Mouse (Mus musculus): ENCODE data around the gene Cabin1. TPM values are rescaled to one million over a fixed set of nuclear protein-coding genes. Genes with fewer than 3 reads are reported as not detected.

Gene Cabin1
- polyA plus RNA-seq, 1 experiment from 2014 or later: 36.8 TPM

DNA sequence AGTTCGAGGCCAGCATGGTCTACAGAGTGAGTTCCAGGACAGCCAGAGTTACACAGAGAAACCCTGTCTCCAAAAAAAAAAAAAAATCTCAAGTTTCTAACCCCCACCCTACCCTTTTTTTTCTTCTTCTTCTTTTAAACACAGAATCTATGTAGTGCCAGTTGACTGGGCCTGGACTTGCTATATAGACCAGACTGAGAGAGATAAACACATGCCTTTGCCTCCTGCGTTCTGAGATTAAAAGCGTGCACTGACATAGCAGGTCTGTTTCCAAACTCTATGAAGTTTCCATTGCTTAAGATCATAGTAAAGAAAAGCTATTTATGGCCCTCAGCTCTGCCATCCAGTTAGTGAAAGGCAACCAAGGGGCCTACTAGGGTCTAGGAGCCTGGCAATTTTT, 1.7 kb downstream of the Cabin1 start:
- H3K4me1 ChIP-seq: peaks cover 15% of the 10 kb centered on the region
- H3K9me3 ChIP-seq: no peaks in the 10 kb centered on the region
- H3K4me3 ChIP-seq: no peak overlapping the region
- peak overlapping the region; percentile 20; the same call in 1 of the 2 replicates for H3K4me2 ChIP-seq (replicated peaks)
- 95% methylated on average over 3 of the region's 3 CpGs for WGBS
- ATAC-seq (replicated peaks): no peak
- H3K36me3 ChIP-seq: peaks cover 9% of the 10 kb centered on the region
- no peak overlapping the region for H3K27ac ChIP-seq (replicated peaks)
- no peak overlapping the region for H3K9ac ChIP-seq (replicated peaks)
- H3K27me3 ChIP-seq: no peaks in the 10 kb centered on the region

DNA sequence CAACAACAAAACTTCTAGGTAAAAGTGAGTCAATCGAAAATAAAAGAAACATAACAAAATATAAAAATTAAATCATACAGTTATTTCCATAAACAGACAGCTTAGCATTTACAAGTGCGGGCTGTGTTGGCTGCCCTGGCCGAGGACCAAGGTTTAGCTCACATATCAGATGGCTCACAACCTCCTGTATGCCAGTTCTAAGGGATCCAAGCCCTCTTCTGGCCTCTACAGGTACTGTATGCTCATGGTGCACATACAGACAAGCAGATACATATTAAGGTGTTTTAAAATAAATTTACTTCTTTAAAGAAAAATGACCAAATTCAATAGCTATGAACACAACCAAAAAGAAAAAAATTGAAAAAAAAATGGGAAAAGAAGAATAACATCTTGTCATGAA, 3.8 kb downstream of the Cabin1 start:
- Histone ChIP-seq H3K27me3 (no peaks in the 10 kb centered on the region), H3K9me3 (no peaks in the 10 kb centered on the region), H3K4me2 (replicated peaks) (no peak overlapping the region), H3K4me1 (peaks cover 15% of the 10 kb centered on the region), H3K36me3 (peaks cover 11% of the 10 kb centered on the region), H3K9ac (replicated peaks) (no peak overlapping the region), H3K4me3 (no peak overlapping the region), H3K27ac (replicated peaks) (no peak overlapping the region)
- no peak for ATAC-seq (replicated peaks)
- WGBS: 97% methylated on average over 3 of the region's 3 CpGs

DNA sequence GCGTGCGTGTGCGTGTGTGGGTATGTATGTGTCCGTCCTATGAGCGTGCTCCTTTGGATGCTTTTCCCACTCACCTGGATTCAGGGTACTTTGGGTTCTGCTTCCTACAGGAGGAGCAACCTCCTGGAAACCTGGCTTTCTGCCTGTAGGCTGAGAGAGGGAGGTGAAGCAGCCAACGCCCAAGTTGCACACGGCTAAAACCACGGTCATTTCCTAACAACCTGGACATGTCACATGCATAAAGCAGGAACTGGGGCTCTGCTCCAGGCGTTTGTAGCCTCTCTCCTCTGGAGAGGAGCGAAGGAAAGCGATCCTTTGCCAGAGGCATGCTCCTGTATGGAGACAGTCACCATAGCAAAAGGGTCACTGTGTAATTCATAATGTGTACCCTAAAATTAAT, 7.4 kb downstream of the Cabin1 start:
- H3K9ac ChIP-seq (replicated peaks): no peak overlapping the region
- no peaks in the 10 kb centered on the region for H3K27me3 ChIP-seq
- no peak overlapping the region for H3K27ac ChIP-seq (replicated peaks)
- ATAC-seq (replicated peaks): no peak
- 95% methylated on average over 11 of the region's 11 CpGs for WGBS
- peaks cover 42% of the 10 kb centered on the region for H3K36me3 ChIP-seq
- no peak overlapping the region for H3K4me3 ChIP-seq
- no peaks in the 10 kb centered on the region for H3K9me3 ChIP-seq
- H3K4me2 ChIP-seq (replicated peaks): no peak overlapping the region
- H3K4me1 ChIP-seq: no peaks in the 10 kb centered on the region; the same call in 1 of the 2 replicates

DNA sequence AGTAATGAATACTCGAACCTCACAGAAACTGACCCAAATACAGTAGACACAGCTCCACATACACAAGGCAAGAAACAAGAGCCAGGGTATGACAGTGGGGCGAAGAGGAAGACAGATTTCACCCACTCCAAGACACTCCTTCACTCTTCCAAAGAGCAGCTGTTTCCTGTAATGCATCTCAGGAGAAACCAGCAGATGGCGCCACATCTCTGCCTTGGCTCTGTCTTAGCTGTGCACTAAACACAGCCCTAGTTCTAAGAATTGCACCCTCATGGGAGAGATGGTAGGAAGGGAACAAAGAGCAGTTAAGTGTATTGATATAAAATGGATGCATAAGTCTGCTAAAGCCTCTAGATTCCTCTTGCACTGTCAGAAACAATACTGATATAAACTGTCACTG, 20.1 kb downstream of the Cabin1 start:
- no peak overlapping the region for H3K4me2 ChIP-seq (replicated peaks)
- H3K4me3 ChIP-seq: no peak overlapping the region
- whole genome bisulfite sequencing: 42% methylated on average over 3 of the region's 3 CpGs
- no peak overlapping the region for H3K9ac ChIP-seq (replicated peaks)
- peak overlapping the region; percentile 72 for H3K27ac ChIP-seq (replicated peaks)
- ATAC-seq (replicated peaks): peak; percentile 92
- peaks cover 72% of the 10 kb centered on the region for H3K36me3 ChIP-seq
- H3K9me3 ChIP-seq: no peaks in the 10 kb centered on the region
- peaks cover 8% of the 10 kb centered on the region; the same call in 1 of the 2 replicates for H3K4me1 ChIP-seq
- H3K27me3 ChIP-seq: no peaks in the 10 kb centered on the region

DNA sequence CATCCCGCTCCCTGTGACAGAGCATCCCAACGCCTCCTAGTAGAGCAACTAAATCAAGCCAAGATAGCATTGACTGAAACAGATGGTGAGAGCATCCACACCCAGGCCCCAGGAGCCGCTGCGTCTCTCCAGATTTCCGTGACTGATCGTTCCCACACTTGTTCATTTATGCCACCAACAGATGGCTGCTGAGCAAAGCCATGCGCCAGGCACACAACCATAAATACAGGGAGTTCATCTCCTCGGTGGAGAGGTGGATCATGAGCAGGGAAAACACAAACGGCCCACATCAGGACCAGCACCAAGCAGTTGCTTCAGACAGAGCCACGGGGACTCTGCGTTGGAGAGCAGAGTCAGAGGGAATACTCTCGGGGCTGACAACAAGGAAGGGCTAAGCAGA, 20.8 kb downstream of the Cabin1 start:
- Histone ChIP-seq H3K9ac (replicated peaks) (no peak overlapping the region), H3K27ac (replicated peaks) (peak overlapping the region; percentile 72), H3K4me1 (peaks cover 8% of the 10 kb centered on the region; the same call in 1 of the 2 replicates), H3K4me2 (replicated peaks) (no peak overlapping the region), H3K36me3 (peaks cover 74% of the 10 kb centered on the region), H3K27me3 (no peaks in the 10 kb centered on the region), H3K9me3 (no peaks in the 10 kb centered on the region), H3K4me3 (no peak overlapping the region)
- 73% methylated on average over 12 of the region's 12 CpGs for WGBS
- peak; percentile 51 for ATAC-seq (replicated peaks)

DNA sequence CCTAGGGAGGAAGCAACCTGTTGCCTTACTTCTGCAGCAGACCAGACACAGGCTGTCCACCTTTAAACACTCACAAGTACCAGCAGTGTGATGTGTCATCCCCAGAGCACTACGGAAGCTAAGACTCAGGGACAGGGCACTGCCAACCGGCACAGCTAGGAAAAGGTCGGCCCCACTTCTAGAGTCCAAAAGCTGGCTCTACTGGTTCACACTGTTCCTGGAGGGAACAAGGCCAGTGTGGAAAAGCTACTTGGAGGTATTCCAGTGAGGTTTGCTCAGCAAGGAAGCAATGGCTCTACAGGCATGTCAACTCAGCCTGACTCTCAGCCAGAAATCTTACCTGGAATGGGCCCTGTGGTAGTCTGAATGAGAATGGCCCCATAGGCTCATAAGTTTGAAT, 23.3 kb downstream of the Cabin1 start:
- peaks cover 8% of the 10 kb centered on the region; the same call in 1 of the 2 replicates for H3K4me1 ChIP-seq
- no peak overlapping the region for H3K4me2 ChIP-seq (replicated peaks)
- ATAC-seq (replicated peaks): no peak
- no peaks in the 10 kb centered on the region for H3K27me3 ChIP-seq
- no peak overlapping the region for H3K4me3 ChIP-seq
- no peak overlapping the region for H3K9ac ChIP-seq (replicated peaks)
- peaks cover 65% of the 10 kb centered on the region for H3K36me3 ChIP-seq
- H3K9me3 ChIP-seq: no peaks in the 10 kb centered on the region
- WGBS: 96% methylated on average over 3 of the region's 3 CpGs
- H3K27ac ChIP-seq (replicated peaks): no peak overlapping the region

DNA sequence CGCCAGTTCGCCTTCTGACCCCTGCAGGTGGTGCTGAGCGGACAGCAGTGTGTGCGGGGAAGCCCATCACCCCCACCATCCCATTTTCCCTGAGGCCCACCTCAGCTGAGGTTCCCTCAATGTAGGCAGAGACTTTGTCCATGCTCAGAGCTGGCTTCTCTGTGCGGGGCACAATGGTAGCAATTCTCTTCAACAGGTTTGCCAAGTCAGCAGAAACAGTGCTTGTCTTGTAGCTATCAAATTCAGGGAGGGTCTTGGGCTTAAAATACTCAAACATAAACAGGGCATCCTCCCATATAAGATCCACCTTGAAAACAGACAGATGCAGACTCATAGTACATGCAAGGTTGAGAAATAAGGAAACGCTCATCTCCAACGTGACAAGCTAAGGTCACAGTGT, 38.7 kb downstream of the Cabin1 start:
- Histone ChIP-seq H3K27ac (replicated peaks) (no peak overlapping the region), H3K9ac (replicated peaks) (no peak overlapping the region), H3K27me3 (no peaks in the 10 kb centered on the region), H3K4me2 (replicated peaks) (no peak overlapping the region), H3K36me3 (peaks cover 81% of the 10 kb centered on the region), H3K4me3 (no peak overlapping the region), H3K9me3 (no peaks in the 10 kb centered on the region), H3K4me1 (no peaks in the 10 kb centered on the region)
- ATAC-seq (replicated peaks): no peak
- WGBS: 95% methylated on average over 7 of the region's 7 CpGs

DNA sequence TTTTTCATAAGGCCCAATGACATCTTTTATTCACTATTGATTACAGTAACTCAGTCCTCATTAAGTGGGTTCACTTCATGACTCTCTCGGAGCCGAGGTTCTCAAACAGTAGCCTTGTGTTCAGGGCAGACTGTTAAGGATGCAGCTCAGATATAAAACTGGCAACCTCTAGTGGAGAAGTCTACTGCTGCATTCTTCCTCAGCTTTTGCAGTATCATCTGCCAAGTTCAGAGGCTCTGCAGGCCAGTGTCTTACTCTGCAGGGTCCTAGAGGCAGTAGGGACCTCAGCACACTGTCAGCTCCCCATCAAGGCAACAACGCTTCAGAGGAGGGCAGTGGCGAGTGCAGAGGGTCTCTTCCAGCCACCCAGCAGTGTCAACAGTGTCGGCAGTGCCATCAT, 43.9 kb downstream of the Cabin1 start:
- Histone ChIP-seq H3K27ac (replicated peaks) (no peak overlapping the region), H3K4me3 (no peak overlapping the region), H3K27me3 (no peaks in the 10 kb centered on the region), H3K9me3 (no peaks in the 10 kb centered on the region), H3K4me1 (no peaks in the 10 kb centered on the region), H3K4me2 (replicated peaks) (no peak overlapping the region), H3K9ac (replicated peaks) (no peak overlapping the region), H3K36me3 (peaks cover 77% of the 10 kb centered on the region)
- WGBS: 89% methylated on average over 5 of the region's 5 CpGs
- no peak for ATAC-seq (replicated peaks)

DNA sequence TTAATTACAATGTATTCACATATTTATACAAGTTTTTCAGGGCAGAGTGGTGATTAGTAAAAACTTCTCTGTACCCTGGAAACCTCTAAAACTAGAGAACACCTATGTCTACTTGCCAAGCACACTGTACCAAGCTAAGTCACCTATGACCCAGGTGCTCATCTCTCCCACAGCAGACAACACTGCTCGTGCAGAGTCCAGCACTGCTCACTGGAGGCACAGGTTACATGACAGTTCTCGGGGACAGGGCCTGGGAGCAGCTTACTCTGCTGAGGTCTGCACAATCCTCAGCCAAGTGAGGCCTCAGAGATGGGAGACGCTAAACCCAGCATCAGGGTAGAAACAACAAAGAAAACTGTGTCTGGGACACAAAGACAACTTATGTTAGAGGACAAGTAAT, 49.3 kb downstream of the Cabin1 start:
- Histone ChIP-seq H3K36me3 (peaks cover 55% of the 10 kb centered on the region), H3K27ac (replicated peaks) (no peak overlapping the region), H3K9ac (replicated peaks) (no peak overlapping the region), H3K4me1 (no peaks in the 10 kb centered on the region), H3K9me3 (no peaks in the 10 kb centered on the region), H3K4me3 (no peak overlapping the region), H3K4me2 (replicated peaks) (no peak overlapping the region), H3K27me3 (no peaks in the 10 kb centered on the region)
- no peak for ATAC-seq (replicated peaks)
- WGBS: 79% methylated on average over 3 of the region's 3 CpGs

DNA sequence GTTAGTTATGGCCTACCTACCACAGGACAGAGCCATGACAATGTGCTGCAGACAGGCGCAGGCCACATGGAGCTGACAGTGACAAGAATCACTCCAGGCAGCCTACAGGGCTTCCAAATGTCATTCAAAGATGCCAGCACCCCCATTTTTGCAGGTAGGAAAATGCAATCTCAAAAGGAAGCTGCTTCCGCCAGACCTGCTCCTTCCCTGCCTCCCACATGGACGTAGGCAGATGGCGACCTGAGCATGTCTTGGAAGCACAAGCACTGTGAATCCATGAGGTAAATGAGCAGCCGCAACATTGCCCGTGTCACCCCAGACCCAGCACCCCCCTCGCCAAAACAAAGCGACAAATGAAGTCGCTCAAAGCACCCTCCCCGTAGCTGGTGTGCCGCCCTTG, 51.1 kb downstream of the Cabin1 start:
- ATAC-seq (replicated peaks): no peak
- Histone ChIP-seq H3K4me3 (no peak overlapping the region), H3K36me3 (peaks cover 46% of the 10 kb centered on the region), H3K4me1 (no peaks in the 10 kb centered on the region), H3K9ac (replicated peaks) (no peak overlapping the region), H3K4me2 (replicated peaks) (no peak overlapping the region), H3K27me3 (no peaks in the 10 kb centered on the region), H3K27ac (replicated peaks) (no peak overlapping the region), H3K9me3 (no peaks in the 10 kb centered on the region)
- WGBS: 92% methylated on average over 11 of the region's 11 CpGs

DNA sequence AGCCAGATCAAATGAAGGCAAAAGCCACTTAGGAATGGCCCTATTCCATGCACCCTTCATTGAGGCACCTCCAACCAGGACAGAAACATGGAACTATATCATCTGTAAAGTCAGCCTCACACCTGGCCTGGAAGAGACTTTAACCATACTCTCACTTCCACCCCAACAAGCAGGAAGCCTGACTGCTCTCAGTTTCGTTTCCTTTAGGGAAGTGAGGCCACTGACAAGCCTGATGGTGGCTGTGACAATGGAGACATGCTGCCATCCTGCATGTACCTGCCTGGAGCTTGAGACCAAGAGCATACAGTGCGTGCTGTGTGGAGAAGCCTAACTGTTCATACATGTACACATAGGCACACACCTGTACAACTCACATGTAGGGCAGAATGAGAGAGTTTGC, 53.9 kb downstream of the Cabin1 start:
- H3K4me3 ChIP-seq: no peak overlapping the region
- peaks cover 5% of the 10 kb centered on the region for H3K4me1 ChIP-seq
- ATAC-seq (replicated peaks): no peak
- no peak overlapping the region for H3K9ac ChIP-seq (replicated peaks)
- 91% methylated on average over 2 of the region's 2 CpGs for WGBS
- H3K36me3 ChIP-seq: peaks cover 22% of the 10 kb centered on the region; the same call in 1 of the 2 replicates
- no peaks in the 10 kb centered on the region for H3K27me3 ChIP-seq
- H3K27ac ChIP-seq (replicated peaks): no peak overlapping the region
- no peaks in the 10 kb centered on the region for H3K9me3 ChIP-seq
- H3K4me2 ChIP-seq (replicated peaks): no peak overlapping the region

DNA sequence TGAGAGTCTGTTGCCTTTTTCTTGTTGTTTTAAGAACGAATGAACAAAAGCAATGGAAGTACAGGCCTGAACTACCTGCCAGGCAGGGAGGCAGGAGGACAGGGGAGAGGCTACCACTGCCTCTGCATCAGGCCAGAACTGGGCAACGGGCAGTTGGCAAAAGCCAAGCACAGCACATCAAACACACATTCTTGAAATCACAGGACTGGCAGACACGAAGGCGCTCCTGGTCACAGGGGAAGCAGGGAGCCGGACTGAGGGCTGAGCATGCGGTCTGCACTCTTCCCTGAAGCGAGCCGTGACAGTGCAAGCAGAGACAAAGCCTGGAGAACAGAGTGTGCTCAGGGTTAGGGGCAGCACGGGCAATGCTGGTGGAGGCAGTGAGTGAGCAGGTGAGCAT, 54.9 kb downstream of the Cabin1 start:
- no peak overlapping the region for H3K9ac ChIP-seq (replicated peaks)
- H3K4me3 ChIP-seq: no peak overlapping the region
- H3K36me3 ChIP-seq: peaks cover 21% of the 10 kb centered on the region; the same call in 1 of the 2 replicates
- no peak overlapping the region for H3K27ac ChIP-seq (replicated peaks)
- peaks cover 14% of the 10 kb centered on the region for H3K4me1 ChIP-seq
- 90% methylated on average over 9 of the region's 9 CpGs for WGBS
- H3K9me3 ChIP-seq: no peaks in the 10 kb centered on the region
- no peaks in the 10 kb centered on the region for H3K27me3 ChIP-seq
- H3K4me2 ChIP-seq (replicated peaks): no peak overlapping the region
- ATAC-seq (replicated peaks): no peak

DNA sequence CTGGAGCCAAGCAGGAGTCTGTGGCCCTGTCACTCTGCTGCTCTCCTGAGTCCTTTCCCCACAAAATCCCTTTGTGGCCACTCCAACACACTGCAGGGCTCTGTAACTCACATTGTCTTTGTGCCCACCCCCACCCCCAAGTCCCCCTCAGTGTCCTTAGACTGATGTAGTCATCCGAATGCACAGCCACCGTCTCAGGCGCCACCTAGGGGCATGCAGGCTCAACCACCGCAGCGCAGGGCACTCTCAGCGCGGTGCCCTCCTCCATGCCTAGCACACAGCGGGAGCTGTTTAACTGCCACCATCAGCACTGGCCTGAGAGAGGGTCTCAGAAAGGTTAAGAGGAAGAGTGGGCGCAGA, 55.5 kb downstream of the Cabin1 start:
- 20% methylated on average over 9 of the region's 9 CpGs for WGBS
- Histone ChIP-seq H3K27me3 (no peaks in the 10 kb centered on the region), H3K27ac (replicated peaks) (no peak overlapping the region), H3K9me3 (no peaks in the 10 kb centered on the region), H3K4me1 (peaks cover 21% of the 10 kb centered on the region), H3K36me3 (peaks cover 21% of the 10 kb centered on the region; the same call in 1 of the 2 replicates), H3K9ac (replicated peaks) (no peak overlapping the region), H3K4me3 (no peak overlapping the region), H3K4me2 (replicated peaks) (no peak overlapping the region)
- peak; percentile 51 for ATAC-seq (replicated peaks)

Data from forebrain, embryonic 15.5 days (tissue).